Mouse (Mus musculus) neural tube, postnatal 0 days (tissue): ENCODE measurements around the gene Aaas. TPM values are rescaled to one million over a fixed set of nuclear protein-coding genes. Genes with fewer than 3 reads are reported as not detected.

Experiments used
- polyA plus RNA-seq: library from polyadenylated mRNA; unstranded; fragments of >200 nt; fragmentation: Nextera tagmentation; extraction: Ambion mirVana; gene quantifications from 2 replicates; pipeline ENCODE4 v1.2.1, GENCODE M21; 2015

Aaas gene
- 29.8 and 30.2 TPM in 2 replicates for polyA plus RNA-seq

DNA sequence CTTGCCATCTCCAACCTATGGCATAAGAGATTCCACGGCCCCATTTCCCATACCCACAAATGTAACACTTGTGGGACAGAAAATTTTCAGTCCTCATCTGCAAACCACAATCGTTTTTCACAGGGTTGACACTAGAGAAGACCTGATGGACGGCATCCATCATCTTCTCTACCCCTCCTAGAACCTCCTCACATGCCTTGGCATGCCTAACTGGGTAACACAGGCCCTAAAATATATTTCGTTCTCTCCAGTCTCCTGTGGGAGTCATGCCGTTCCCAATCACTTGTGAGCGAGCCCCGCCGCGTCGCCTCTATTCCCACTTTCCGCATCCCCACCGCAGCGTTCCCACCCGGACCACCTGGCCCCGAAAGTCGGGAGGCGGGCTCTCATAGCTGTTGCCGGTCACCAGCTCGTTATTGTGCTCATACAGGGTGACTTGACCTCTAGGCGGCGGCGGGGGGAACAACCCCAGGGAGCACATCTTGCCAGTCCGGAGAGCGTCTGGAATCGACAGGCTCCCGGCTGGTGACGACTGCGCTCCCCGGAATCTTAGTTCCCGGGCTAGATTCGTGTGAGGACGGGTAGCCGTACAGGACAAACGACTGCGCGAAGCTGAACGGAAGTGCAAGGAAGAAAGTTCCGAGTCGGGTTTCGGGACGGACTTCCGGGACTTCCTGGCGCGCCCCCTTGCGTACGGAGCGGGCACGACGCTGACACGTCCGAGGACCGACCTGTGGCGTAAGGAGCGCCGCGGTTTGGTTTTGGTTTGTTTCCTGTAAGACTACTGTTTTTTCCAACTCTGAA lies at the start of gene Aaas:
Aaas (minus strand) TSS at position 634 of the 804 bp plus-strand sequence.

DNA sequence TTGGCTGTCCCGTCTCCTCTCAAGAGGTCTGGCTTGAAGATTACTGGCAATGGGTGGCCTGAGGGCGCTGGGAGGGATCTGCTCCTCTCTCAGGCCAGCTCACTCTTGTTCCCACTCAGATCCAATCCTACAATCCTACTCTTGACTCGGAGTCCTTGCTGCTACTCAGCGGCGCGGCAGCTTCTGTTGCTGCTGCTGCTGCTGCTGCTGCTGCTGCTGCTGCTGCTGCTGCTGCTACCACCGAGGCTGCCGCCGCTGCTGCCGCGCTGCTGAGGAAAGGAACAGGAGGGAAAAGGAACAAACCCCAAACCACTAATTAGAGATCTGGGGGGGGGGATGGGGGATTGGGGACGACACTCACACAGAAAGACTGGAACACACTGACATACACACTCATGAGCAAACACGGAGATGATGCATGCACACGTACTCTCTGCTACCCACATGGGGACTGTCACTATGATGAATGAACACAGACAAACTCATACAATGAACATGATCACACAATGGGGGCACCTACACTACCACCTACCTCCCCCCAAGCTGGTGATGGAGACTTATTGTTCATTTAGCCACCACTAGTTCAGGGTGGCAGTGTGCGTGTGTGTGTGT lies 16.3 kb upstream of the Aaas start, which contains the start of gene Sp7:
Sp7 (minus strand) TSS at position 450 of the 612 bp plus-strand sequence.

GRCm38 (mm10) chr15:102331610-102332015 lies 19.0 kb downstream of the Aaas start, which contains the start of gene Myg1:
Myg1 (plus strand) TSS chr15:102331709.

DNA sequence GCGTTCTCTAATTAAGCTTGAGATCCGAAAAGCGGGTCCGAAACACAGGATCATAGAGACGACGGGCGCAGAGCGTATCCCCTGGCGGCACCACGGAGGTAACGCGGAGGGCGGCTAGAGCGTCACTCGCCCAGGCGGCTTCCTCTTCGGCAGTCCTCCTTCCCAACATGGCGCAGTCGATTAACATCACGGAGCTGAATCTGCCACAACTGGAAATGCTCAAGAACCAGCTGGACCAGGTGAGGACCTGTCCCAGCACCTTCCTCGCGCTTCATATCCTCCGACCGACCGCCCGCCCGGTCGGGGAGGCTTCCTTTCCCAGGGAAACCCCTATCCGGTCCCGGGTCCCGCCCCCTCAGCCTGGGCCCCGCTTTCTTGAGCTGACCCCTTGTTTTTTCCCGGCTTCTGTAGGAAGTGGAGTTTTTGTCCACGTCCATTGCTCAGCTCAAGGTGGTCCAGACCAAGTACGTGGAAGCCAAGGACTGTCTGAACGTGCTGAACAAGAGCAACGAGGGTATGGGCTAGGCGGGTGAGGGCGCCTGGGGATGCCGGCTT lies 24.5 kb downstream of the Aaas start, which contains the start of gene Pfdn5:
Pfdn5 (plus strand) TSS at position 95 of the 555 bp plus-strand sequence.

GRCm38 (mm10) chr15:102295633-102296367 lies 54.8 kb downstream of the Aaas start, which contains the start of gene Espl1:
Espl1 (plus strand) TSS chr15:102296266.

Other genes with a start within 250 kb of the Aaas start
- gene Spryd3, start 214.5 kb downstream of the Aaas start, polyA plus RNA-seq: 107 and 114 TPM in 2 replicates
- 21.1 and 33.5 TPM in 2 replicates for gene Igfbp6, start 206.4 kb downstream of the Aaas start, polyA plus RNA-seq
- gene Soat2, start 200.2 kb downstream of the Aaas start, polyA plus RNA-seq: 0.21 TPM in 1 of 2 replicates, not detected in the other
- 27.4 and 27.5 TPM in 2 replicates for gene Zfp740, start 147.5 kb downstream of the Aaas start, polyA plus RNA-seq
- 44.0 and 46.0 TPM in 2 replicates for gene Csad, start 146.0 kb downstream of the Aaas start, polyA plus RNA-seq
- gene Itgb7, start 118.8 kb downstream of the Aaas start, polyA plus RNA-seq: 1.0 and 2.9 TPM in 2 replicates
- 7.1 and 7.7 TPM in 2 replicates for gene Rarg, start 93.3 kb downstream of the Aaas start, polyA plus RNA-seq
- 0.06 and 0.10 TPM in 2 replicates for gene Gm9918, start 80.2 kb downstream of the Aaas start, polyA plus RNA-seq
- 67.6 and 67.7 TPM in 2 replicates for gene Mfsd5, start 71.3 kb downstream of the Aaas start, polyA plus RNA-seq
- gene Espl1, start 54.5 kb downstream of the Aaas start, polyA plus RNA-seq: 1.8 and 2.0 TPM in 2 replicates
- gene Pfdn5, start 24.7 kb downstream of the Aaas start, polyA plus RNA-seq: 546 and 574 TPM in 2 replicates
- 69.0 and 80.3 TPM in 2 replicates for gene Myg1, start 19.1 kb downstream of the Aaas start, polyA plus RNA-seq
- 0.51 and 0.67 TPM in 2 replicates for gene Sp7, start 16.4 kb upstream of the Aaas start, polyA plus RNA-seq
- gene Sp1, start 55.4 kb upstream of the Aaas start, polyA plus RNA-seq: 2.4 and 2.8 TPM in 2 replicates
- gene Amhr2, start 94.6 kb upstream of the Aaas start, polyA plus RNA-seq: 0.09 and 0.28 TPM in 2 replicates
- 69.7 and 79.1 TPM in 2 replicates for gene Prr13, start 108.3 kb upstream of the Aaas start, polyA plus RNA-seq
- 117 and 122 TPM in 2 replicates for gene Pcbp2, start 119.8 kb upstream of the Aaas start, polyA plus RNA-seq
- gene Gm10337, start 153.0 kb upstream of the Aaas start, polyA plus RNA-seq: 14.2 TPM in 1 of 2 replicates, not detected in the other
- gene Map3k12, start 166.3 kb upstream of the Aaas start, polyA plus RNA-seq: 41.5 and 48.6 TPM in 2 replicates
- 81.1 and 92.2 TPM in 2 replicates for gene Tarbp2, start 167.4 kb upstream of the Aaas start, polyA plus RNA-seq
- gene Npff, start 174.2 kb upstream of the Aaas start, polyA plus RNA-seq: 11.5 and 12.7 TPM in 2 replicates